Mouse (Mus musculus) neutrophil, adult 65 days (primary cell): ENCODE measurements around the gene Znhit1. TPM values are rescaled to one million over a fixed set of nuclear protein-coding genes. Genes with fewer than 3 reads are reported as not detected.

ENCODE experiments used
- total RNA-seq: library from RNA; stranded (reverse); gene quantifications from 2 replicates; pipeline ENCODE4 v1.2.4, GENCODE M21; 2023

Gene Znhit1
- total RNA-seq: 80.7 and 87.1 TPM in 2 replicates

DNA sequence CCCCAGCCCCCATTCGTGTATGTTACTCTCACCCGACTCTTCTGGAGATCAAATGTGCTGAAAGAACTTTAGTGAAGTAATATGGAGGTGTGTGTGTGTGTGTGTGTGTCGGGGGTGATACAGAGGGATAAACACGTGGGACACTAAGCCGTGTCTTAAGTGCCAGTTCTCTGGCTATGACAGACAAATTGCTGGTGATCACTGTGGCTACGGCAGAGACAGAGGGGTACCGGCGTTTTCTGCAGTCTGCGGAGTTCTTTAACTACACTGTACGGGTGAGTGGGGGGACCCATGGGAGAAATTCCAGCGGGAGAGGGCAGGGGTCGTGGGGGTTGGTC is at the start of gene Znhit1:
TSS of gene Znhit1 (minus strand) at position 88 of the 338 bp plus-strand sequence.

DNA sequence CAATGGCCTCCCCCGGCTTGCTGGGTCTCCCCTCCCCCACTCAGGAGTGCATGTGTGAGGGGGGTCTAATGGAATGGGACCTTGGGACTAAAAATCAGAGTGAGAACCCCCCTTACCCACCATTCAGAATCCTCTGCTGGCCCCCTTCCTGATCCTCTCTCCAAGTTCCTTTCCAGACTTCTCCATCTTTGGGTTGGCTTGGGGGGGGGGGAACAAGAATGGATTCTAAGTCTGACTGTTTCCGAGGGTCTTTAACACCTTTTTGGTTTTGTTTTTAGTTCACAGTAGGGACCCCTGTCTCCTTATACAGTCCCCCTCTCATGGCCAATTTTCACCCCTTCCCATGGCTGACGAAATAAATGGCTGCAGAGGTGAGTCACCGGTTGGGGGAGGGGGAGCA is 38.3 kb upstream of the Znhit1 start, which contains the start of gene Vgf:
TSS of gene Vgf (plus strand) at position 301 of the 400 bp plus-strand sequence.

DNA sequence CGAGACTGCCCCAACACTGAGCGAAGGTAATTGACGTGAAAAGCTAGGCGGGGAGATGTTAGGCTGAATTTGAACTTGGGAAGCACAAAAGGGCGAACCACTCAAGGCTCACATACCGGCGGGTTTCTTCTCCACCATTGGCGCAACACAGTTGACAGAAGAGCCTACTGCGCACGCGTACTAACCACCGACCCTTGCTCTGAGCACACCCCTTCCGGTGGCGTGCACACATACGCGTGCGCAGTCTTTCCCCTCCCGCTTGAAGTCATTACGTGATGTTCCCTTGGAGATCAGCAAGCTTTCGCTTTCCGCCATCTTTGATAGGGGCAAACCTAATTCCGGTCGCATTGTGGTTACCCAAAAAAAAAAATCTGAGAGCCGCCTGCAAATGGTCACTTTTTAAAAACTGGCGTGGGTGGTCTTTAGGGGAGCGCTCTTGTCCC is 1.1 kb downstream of the Znhit1 start, which contains the start of gene Plod3:
TSS of gene Plod3 (plus strand) at position 325 of the 443 bp plus-strand sequence.

DNA sequence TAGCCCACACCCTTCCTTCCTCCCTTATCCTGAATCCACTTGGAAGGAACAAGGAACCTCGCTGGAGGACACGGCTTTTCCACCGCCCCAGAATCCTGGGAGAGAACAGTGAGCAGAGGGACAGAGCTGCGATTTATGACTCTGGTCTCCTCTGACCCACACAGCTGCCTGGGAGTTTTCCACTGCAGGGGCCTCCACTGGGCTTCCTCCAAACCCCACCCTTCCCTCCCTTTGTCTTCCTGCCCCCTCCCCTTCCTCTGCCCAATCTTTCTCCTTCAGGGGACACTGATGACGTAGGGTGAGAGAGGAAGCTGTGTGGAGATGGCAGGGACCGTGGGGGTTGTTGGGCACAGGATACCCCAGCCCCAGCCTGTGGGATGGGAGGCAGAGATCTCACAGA is 21.5 kb downstream of the Znhit1 start, which contains the start of gene Cldn15:
TSS of gene Cldn15 (plus strand) at position 286 of the 400 bp plus-strand sequence.

DNA sequence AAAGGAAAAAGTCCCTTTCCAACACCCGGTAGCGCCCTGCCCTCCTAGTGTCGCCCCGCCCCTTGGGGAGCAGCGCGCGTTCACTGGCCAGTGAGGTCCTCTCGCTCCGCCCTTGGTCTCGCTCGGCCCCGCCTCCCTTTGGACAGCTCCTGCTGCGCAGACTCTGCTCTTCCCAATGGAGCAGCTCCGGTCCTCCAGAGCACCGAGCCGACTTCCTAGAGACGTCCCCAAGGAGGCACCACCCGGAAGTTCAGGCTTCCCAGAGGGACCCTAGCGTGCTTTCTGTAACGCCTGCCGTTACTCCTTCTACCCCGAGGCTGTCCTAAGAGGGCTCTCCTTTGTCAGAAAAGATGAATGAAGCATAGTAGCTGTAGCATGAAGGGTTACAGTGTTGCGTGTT is 34.8 kb downstream of the Znhit1 start, which contains the start of gene Fis1:
TSS of gene Fis1 (plus strand) at position 261 of the 400 bp plus-strand sequence.

Other genes starting within 250 kb of the Znhit1 start
- not detected in 2 replicates for gene Col26a1, start 104.8 kb downstream of the Znhit1 start, total RNA-seq
- gene Ift22, start 79.9 kb downstream of the Znhit1 start, total RNA-seq: 4.4 and 4.8 TPM in 2 replicates
- gene Fis1, start 34.7 kb downstream of the Znhit1 start, total RNA-seq: 208 and 231 TPM in 2 replicates
- gene Cldn15, start 21.4 kb downstream of the Znhit1 start, total RNA-seq: 50.2 and 51.2 TPM in 2 replicates
- gene Plod3, start 1.0 kb downstream of the Znhit1 start, total RNA-seq: 81.9 and 90.7 TPM in 2 replicates
- not detected in 2 replicates for gene Vgf, start 38.4 kb upstream of the Znhit1 start, total RNA-seq
- gene Ap1s1, start 58.1 kb upstream of the Znhit1 start, total RNA-seq: 26.8 and 28.0 TPM in 2 replicates
- gene Serpine1, start 84.2 kb upstream of the Znhit1 start, total RNA-seq: not detected in 2 replicates
- gene Trim56, start 128.2 kb upstream of the Znhit1 start, total RNA-seq: 38.6 and 42.1 TPM in 2 replicates
- not detected in 2 replicates for gene Muc3, start 161.3 kb upstream of the Znhit1 start, total RNA-seq
- 1.7 and 4.4 TPM in 2 replicates for gene Muc3a, start 224.4 kb upstream of the Znhit1 start, total RNA-seq